Mouse (Mus musculus) thymus, postnatal 10 days (tissue): ENCODE data around the gene Tsr1.
A peak's percentile ranks its signal among the peaks of the same experiment; 100 is the strongest.

Source experiments
- DNase-seq, 2 experiments: peaks; one replicate each; pipeline ENCODE4 v3.0.0; 2021; ENCODE audit warnings: low spot score in 2 of 2

Gene Tsr1

DNA sequence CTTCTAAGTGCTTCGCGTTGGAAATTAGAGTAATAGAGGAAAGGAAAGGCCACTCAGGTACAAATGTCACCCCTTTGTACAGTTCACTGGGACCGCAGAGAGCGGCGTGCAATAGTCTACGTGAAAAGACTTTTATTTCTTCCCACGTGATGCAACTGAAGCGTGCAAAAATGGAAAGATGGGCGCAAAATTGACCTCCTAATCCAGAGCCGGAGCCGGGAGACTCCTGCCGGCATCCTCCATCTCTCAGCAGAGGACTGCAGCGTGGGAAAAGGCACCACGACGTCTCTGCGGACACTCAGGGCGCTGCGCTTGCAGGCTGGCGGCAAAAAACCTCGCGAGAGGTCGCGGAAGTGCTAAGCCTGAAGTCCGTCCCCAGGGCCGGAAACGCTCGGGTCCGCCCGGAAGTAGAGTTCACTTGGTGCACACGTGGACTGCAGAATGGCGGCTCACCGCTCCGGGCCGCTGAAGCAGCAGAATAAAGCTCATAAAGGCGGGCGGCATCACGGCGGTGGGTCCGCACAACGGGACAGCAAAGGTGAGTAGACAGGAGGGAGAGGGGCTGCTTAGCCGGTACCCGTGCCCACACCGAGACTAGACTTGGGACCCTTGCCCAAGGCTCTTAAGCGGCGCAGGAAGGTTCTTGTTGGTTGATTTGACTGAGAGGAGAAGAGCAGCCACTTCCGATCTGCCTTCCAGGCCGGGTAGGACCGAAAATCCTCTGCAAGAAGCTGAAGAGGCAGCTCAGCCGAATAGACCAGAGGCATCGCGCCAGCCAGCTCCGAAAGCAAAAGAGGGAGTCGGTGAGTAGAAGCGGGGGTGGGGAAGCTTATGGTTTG lies at the start of gene Tsr1:
Gene Tsr1 (plus strand): TSS at position 394 of the 839 bp plus-strand sequence.
- peak; percentile 79 to 80 for DNase-seq

DNA sequence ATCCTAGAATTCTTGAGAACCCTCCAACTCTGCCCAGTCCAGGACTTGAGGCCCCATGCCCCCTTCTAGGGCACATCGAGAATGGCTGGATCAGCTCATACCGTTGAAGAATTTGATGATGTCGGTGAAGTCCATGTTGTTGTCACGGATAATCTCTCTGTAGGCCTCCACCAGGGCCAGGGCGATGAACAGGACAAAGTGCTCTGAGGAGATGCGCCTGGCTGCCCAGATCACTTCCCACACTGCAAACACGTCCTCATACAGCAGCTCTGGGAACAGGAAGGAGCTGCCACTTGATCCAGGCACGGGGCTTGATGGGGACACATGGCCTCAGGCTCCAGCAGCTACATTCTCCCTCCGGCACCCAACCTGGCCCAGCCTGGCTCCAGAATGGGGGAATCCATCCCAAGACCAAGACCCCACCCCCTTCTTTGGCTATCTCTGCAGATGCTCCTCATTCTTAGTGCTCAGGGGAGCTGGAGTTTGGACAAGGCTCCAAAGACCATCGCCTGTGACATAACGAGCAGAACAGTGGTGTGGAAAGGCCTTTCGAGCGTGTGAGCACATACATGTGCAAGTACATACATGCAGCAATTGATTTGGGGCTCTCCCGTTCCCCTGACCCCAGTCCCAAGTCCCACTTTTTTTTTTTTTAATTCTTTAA lies 46.7 kb upstream of the Tsr1 start:
- no peak for DNase-seq

DNA sequence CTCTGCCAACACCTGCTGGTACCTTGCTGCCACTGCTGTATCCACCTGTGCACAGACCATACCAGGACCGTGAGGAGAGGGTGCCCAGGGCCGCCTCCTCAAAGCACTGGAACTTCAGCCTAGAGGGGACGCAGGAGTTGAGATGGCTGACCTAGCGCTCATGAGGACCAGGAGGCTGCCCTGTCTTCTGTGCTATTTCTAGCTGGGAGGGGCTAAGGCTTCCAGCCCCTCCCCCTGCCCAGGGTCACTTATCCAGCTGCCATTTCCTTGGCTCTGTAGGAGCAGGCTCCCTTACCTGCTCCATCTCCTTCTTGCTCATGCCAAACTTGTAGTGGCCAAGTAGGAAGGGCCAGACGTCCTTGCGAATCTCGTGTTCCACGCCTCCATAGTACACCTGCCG lies 40.1 kb upstream of the Tsr1 start:
- DNase-seq: no peak

DNA sequence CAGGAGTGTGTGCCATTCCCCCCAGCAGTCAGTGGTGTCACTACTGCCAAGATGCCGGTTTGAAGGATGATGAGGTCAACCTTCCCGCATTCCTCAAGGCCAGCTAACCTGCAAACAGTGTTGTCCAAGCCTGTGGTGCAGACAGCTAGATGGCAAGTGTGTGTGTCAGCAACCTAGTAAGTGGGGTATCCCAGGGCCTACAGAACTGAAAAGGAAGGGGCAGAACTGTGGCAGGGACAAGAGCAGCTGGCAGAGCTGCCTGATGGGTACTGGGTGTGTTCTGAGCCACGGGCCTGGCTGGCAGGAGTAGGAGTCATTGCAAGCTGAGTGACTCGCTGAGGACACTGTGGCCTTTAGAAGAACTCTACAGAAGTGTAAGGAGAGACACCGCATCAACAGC lies 35.7 kb upstream of the Tsr1 start:
- no peak for DNase-seq

DNA sequence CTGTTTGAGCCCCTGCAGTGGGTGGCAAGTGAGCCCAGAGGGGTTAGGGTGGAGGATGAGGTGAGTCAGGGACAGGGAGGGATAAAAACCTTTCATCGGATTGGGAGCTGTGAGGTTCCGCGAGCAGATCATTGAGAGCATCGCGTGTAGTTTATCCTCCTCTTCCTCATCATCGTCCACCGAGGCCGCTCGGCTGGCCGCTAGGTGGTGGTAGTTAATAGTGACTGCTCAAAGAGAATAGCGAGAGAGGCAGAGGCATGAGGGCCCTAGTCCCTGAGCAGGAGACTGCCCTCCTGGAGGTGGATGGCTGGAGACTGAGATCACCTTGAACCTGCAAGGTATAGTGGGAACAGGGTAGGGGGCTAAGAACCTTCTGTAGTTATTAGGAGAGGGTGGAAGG lies 34.4 kb upstream of the Tsr1 start:
- no peak for DNase-seq

DNA sequence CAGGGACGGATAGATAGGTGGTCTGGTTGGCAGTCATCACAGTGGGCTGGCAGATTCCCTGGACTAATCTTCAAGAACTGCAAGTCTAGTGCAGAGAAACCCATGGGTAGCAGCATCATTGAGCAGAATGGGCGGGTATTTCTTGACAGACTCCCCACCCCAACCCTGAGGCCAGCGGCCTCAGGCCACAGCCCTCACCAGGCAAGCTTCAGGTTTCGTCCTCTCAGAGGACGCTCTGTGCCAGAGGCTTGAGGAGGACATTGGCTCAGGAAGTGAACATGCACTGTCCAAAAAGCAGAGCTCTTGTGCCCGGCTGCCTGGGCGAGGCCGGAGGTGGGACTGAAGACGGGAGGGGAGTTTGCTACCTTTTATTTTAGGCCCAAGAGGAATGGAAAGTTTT lies 33.5 kb upstream of the Tsr1 start:
- DNase-seq: no peak

DNA sequence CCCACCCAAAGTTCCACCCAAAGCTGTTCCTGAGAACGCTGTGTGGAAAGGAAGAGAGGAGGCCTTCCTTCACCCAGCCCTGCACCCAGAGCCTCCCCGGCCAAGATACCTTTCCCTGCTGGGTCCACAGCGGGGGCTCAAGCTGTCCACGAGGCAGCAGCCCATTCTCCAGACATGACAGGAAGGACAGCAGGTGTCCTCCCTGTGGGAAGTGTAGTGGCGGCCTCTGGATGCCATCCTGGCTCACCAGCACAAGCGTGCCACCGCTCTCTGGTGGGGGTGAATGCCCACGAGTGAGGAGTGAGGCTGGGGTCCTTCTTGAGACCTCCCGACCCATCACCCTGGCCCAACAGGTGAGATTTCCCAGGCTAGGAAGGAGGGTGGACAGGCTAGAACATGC lies 32.6 kb upstream of the Tsr1 start:
- DNase-seq: no peak

DNA sequence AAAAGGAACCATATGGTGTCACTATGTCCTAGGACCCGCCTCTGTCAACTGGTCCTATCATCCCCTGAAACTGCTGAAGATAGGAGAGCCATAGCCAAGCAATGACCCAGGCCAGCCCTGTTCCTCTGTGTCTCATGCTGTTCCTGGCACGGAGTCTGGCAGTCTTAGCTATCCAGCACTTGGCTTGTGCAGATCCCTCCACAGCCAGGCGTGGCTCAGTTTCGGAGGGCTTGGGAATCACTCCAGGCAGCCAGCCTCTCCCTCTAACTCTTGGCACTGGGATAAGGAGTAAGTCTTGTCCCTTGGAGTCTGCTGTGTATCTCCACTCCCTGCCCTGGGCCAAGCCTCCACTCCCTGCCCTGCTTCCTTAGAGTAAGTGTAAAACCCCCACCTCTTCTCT lies 31.2 kb upstream of the Tsr1 start:
- no peak for DNase-seq

DNA sequence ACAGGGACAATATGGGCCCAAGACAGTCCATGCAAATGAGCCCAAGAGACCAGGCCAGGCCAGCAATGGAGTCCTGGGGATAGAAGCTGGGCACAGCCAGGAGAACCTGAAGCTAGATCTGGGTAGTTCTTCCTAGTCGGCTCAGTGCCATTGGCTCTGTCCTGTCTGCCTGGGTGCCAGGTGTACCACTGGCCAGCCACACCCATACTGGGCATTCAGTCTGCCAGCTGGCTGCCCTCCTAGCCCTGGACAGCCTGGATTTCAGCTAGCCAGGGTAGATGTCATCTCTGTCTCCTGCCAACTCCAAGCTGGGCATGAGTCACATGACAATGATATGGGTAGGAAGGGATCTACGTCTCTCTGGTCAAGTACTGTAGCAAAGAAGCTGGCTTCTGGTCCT lies 30.7 kb upstream of the Tsr1 start:
- DNase-seq: no peak

DNA sequence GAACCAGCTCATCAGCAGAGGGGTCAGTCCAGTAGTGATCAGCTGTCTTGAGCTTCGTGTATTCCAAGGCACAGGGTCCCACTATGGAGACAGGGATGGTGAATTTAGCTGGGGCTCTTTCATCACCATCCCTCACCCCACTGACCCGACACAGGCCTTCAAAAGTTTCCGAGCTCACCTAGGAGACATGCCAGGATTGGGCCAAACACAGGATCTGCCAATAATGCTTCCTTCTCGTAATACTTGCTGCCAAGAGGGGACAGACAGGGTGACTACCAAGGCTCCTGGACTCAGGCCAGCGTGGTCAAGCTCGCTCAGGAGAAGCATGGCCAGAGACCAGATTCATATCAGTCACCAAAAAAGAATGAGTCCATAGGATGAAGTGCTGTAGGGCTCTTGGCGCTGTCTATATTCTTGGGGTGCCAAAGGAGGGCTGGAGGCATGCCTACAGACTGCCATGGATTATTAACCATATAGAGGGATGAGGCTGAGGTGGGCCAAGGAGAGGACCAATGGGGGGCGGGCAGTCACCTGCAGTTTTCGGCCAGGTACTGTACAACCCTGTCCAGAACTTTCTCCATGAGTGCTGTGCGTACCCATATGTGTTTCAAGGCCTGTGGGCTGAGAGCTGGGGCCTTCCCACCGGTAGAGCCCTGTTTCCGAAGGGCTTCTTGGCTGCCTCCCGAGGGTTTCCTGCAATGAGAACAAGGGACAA lies 29.7 kb upstream of the Tsr1 start:
- no peak for DNase-seq

DNA sequence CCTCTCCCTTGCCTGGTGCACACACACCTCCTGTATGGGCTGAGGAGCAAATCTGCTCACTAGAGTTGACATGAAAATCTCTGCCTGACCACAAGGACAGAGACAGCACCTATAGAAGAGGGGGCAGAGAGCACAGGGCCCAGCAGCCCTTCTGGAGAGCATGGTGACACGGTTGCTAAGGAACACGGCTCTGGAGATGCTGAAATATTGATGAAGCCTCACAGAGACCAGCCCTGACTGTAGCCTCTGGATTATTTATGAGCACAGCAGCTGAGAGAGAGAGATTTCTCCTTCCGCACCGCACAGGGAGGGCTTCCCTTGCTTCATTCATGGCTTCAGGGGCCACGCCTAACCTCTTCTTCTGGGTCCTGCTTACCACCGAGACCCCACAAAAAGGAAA lies 28.3 kb upstream of the Tsr1 start:
- no peak for DNase-seq

DNA sequence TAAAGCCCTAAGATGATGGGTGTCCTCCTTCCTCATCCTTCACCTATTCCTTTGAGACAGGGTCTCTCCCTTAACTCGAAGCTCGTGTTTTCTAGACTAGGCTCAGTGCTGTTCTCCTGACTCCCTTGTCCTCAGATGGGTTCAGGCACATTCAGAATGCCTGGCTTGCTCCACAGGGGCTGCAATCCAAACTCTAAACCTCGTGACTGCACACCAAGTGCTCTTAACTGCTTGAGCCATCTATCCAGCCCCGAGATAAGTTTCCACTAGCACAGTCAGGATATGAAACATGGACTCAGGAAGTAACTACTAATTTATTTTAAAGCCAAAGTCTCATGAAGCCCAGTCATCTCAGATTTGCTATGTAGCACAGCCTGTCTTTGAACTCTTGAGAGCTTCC lies 27.3 kb upstream of the Tsr1 start:
- no peak for DNase-seq

DNA sequence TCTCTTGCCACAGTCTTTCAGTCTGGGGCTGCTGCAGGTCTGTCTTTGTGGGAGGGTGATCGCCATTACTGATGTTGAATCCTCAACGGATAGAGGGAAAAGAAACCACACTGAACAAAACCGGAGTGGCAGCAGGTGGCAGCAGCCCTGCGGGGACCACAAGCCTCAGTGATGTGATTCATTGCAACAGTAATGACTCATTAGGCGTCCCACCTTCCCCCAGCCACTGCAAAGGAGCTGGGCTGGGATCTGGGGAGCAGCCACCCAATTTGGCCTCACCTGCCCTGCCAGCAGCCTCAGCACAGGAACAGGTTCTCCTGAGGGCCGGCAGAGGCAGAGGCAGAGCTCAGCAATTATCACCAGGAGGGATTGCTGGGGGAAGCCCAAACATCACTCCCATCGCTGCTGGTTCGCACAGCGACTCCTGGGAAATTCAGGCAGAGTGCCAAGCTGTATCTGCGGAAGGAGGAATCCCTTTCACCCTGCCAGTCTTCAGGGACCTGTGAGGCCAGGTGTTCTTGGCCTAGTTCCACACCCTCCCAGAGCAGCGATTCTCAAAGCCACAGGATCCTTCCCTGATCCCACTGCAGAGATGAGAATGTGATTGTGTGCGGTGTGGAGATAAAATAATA lies 26.8 kb upstream of the Tsr1 start:
- DNase-seq: no peak

DNA sequence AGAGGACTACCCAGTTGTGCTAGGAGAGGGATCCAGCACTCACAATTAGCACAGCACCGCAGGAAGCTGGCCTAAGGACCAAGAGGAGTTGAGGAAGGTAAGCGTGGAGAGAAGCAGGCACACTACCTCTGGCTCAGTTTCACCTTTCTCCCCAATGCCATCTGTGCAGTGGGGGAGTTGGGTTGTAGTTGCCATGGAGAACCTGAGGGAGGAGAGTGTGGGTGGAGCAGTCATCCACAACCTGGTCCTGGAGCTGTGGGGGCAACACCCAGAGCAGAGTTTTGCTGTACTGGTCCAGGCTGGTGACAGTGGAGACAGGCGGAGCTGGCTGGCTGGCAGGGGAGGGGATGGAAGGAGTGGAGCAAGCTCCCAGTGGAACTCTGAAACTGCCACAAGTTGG lies 23.2 kb upstream of the Tsr1 start:
- DNase-seq: no peak

DNA sequence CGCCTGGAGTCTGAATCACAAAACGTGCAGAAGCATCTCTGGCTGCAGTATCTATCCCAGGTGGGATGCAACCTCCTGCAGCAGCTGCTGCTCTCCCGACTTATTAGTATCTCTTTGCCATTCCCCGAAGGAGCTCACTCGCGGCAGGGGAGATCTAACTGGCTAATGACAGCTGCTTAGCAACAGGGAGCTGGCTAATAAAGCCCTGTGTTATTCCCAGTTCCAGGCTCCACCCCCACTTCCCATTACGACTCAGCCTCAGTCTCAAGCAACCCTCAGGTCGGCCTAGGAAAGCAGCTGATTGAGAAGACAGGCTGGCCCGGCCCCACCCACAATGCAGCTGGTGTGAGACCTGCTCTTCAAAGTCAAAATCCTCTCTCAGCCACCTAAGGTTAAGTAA lies 21.1 kb upstream of the Tsr1 start:
- DNase-seq: no peak

DNA sequence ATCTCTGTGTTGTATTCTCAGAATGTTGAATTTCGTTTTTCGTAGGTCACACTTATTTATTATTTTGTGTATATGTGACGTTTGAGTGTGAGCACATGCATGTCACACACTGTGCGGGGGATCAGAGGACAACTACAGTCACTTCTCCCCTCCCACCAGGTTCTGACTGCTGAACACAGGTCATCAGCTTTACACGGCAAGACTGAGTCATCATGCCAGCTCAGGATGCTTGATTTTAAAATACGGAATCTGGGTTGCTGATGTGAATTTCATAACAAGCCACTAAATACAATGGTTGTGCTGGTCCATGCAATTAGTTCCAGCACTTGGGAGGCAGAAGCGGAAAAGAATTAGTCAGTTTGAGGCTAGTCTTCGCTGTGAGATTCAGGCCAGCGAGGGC lies 16.9 kb upstream of the Tsr1 start:
- DNase-seq: no peak

DNA sequence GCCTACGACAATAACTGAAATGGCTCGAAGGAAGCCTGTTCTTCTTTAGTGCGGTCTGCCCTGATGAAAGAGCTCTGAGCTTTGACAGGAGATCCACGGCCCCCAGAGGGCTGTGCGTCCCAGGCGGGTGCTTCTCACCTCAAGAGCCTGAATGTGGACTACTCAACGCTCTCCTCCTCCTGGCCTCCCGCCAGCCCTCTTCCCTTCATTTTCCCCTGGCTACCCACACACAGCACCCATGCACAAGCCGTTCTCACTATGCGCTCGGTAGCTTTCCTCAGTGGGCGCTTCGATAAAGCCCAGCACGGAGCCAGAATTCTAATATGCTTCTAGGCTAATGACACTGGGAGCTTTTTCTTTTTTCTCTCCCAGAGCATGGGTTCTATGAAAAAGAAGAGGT lies 15.9 kb upstream of the Tsr1 start:
- DNase-seq: no peak

DNA sequence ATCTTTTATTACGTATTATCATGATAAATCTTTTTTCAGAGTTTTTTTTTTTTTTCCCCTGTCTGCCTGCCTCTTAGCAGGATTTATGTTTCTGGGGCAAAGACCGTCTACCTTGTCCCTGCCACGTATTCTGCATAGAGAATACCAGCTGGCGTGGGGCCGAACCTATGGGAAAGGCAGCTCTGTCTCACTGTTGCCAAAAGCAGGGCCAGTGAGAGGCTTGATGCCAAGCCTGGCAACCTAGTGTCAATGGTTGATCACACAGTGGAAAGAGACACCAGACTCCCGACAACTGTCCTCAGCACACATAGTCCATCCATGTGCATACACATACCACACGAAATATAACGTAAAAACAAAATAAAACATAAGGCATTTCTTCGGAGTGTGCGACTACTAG lies 14.8 kb upstream of the Tsr1 start:
- no peak for DNase-seq

DNA sequence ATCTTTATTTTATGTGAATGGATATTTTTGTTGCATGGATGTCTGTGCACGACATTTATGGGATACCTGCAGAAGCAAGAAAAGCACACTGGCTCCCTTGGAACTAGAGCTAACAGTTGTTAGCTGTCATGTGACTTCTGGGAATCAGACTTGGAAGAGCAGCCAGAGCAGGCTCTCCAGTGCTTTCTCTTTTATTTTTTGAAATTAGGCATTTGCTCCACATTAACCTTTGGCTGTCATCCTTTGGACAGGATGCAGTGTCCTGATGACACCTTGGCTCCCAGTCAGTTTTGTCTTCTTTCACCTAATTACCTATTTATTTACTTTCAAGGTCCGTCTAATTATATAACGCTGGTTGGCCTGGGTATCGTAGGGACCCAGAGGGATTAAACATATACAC lies 3.3 kb upstream of the Tsr1 start:
- no peak for DNase-seq

DNA sequence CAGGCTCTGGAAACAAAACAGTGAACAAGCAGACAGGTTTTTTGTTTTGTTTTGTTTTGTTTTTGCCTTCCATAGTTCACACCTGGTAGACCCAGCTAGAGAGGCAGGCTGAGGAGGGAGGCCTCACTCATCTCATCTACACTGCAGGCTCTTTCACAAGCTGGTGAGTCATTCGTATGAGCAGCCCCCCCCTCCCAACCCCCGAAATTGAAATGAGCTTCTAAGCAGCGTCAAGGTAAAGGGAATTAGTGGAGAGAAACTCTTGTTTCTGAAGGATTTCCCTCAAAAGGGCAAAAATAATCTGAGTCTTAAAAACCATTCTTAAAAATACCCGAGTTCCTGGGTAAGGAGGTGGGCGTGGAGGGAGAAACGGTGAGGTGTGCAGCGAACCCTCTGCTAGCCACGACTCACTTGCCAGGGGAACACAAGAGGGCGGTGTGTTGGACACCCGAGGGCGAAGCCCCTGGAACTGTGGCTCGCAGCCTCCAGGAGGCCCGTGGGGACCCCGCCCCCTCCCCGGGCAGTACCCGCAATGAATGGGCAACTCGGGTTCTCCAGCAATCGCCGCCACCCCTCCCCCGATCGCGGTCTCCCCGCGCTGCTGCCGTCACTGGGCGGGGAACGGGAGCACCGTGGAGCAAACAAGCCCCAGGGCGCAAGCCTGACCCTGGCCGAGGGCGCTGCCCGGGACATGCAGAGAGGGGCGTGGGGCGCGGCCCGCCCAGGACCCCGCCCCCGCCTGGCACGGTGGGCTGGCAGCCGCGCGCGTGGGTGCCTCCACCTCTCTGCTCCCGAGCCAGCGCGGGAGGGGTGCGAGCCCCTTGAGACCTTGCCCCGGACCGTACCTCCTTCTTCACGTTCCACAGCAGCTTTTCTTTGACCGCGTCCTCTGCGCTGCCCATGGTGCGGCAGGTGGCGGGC lies 1.6 kb upstream of the Tsr1 start:
- DNase-seq: peak; percentile 40 to 48

DNA sequence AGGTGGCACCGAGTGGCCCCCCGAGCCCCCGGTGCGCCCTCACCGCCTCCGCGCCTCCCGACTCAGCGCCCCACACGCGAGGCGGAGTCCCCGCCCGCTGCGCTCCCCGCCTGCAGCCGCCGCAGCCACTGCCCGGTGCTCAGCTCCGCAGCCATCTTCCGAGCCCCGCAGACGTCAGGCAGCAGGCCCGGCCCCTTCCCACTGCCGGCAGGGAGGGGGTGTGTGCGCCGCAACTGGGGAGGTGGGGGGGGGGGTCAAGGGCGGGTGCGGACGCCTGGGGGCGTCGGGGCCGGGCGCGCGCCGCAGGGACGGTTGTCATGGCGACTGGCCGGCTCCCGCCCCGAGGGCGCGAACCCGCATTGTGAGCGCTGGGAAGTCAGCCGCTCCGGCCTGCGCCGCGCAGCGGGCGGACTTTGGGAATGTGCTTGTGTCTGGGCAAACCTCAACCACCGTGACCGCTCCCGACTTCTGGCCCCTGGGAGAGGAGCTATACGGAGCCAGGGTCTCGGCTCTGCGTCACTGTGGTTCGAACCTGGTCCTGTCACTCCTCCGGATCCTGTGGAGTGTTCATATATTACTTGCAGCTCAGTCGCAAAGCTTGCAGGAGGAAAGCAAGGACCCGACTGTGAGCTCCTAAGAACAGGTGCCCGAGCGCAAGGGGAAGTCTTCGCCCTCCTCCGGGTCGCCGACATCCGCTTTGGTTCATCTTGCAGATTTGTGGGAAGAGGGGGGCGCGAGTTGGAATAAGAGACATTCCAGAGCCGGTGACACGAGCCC lies 782 bp upstream of the Tsr1 start, which contains the start of gene Sgsm2:
Gene Sgsm2 (minus strand): TSS at position 160 of the 777 bp plus-strand sequence.
- DNase-seq: peak; percentile 29 to 44
